Mouse (Mus musculus) myocyte (in vitro differentiated cells): ENCODE data around the gene Palmd. TPM values are rescaled to one million over a fixed set of nuclear protein-coding genes. Genes with fewer than 3 reads are reported as not detected.

Source experiments
- H3K27me3 ChIP-seq: one replicate; pipeline ENCODE4 v1.6.1; 2011; ENCODE audit not compliant: control insufficient read depth, insufficient read depth, insufficient read length
- H3K36me3 ChIP-seq: one replicate; pipeline ENCODE4 v1.6.1; 2011; ENCODE audit not compliant: control insufficient read depth, insufficient read depth
- H3K4me2 ChIP-seq: one replicate; pipeline ENCODE4 v1.6.1; 2011; ENCODE audit warnings: low read depth, control low read depth
- H3K4me3 ChIP-seq: one replicate; pipeline ENCODE4 v1.5.1; 2011; ENCODE audit warnings: mild to moderate bottlenecking, control low read depth, moderate library complexity
- H3K79me2 ChIP-seq: one replicate; pipeline ENCODE4 v1.6.1; 2011; ENCODE audit not compliant: control insufficient read depth, insufficient read depth
- H3ac ChIP-seq: one replicate; pipeline ENCODE4 v1.6.1; 2011; ENCODE audit not compliant: control insufficient read depth, insufficient read length
- CEBPB ChIP-seq: IDR thresholded peaks from 2 replicates; pipeline ENCODE4 v1.6.1; 2011; ENCODE audit warnings: mild to moderate bottlenecking, moderate library complexity; ENCODE audit not compliant: poor library complexity, insufficient read depth, severe bottlenecking
- E2F4 ChIP-seq: IDR thresholded peaks from one replicate; pipeline ENCODE4 v1.6.1; 2011; ENCODE audit warnings: mild to moderate bottlenecking, control low read depth, moderate library complexity; ENCODE audit not compliant: insufficient read depth
- MAX ChIP-seq: IDR thresholded peaks from one replicate; pipeline ENCODE4 v1.6.1; 2011; ENCODE audit warnings: low read depth, mild to moderate bottlenecking, control low read depth
- MYOD1 ChIP-seq, 3 experiments: IDR thresholded peaks; one replicate each; pipeline ENCODE4 v1.6.1; 2011; ENCODE audit warnings: control low read depth in 2 of 3, low read depth in 2 of 3, mild to moderate bottlenecking in 2 of 3, moderate library complexity in 1 of 3; ENCODE audit not compliant: insufficient read length in 2 of 3, control insufficient read depth in 1 of 3
- MYOG ChIP-seq, 3 experiments: IDR thresholded peaks; one replicate each; pipeline ENCODE4 v1.6.1; 2011; ENCODE audit warnings: control low read depth in 2 of 3, low read depth in 2 of 3, mild to moderate bottlenecking in 2 of 3; ENCODE audit not compliant: insufficient read length in 2 of 3, control insufficient read depth in 1 of 3, insufficient read depth in 1 of 3
- POLR2A ChIP-seq: IDR thresholded peaks from one replicate; pipeline ENCODE4 v1.6.1; 2011; ENCODE audit warnings: low read depth, mild to moderate bottlenecking, control low read depth, moderate library complexity; ENCODE audit not compliant: insufficient read length
- POLR2AphosphoS2 ChIP-seq: IDR thresholded peaks from one replicate; pipeline ENCODE4 v1.6.1; 2011; ENCODE audit warnings: low read depth, control low read depth; ENCODE audit not compliant: insufficient read length
- REST ChIP-seq: IDR thresholded peaks from one replicate; pipeline ENCODE4 v1.6.1; 2011; ENCODE audit warnings: mild to moderate bottlenecking, control low read depth, moderate library complexity; ENCODE audit not compliant: insufficient read depth, insufficient read length
- SRF ChIP-seq: IDR thresholded peaks from one replicate; pipeline ENCODE4 v1.6.1; 2011; ENCODE audit warnings: low read depth; ENCODE audit not compliant: control insufficient read depth, insufficient read length
- TCF12 ChIP-seq: IDR thresholded peaks from one replicate; pipeline ENCODE4 v1.6.1; 2011; ENCODE audit warnings: mild to moderate bottlenecking, control low read depth; ENCODE audit not compliant: poor library complexity, insufficient read depth, severe bottlenecking
- TCF3 ChIP-seq: IDR thresholded peaks from one replicate; pipeline ENCODE4 v1.6.1; 2011; ENCODE audit warnings: low read depth, control low read depth; ENCODE audit not compliant: insufficient read length
- USF1 ChIP-seq: IDR thresholded peaks from one replicate; pipeline ENCODE4 v1.6.1; 2011; ENCODE audit warnings: low read depth, mild to moderate bottlenecking, control low read depth, moderate library complexity
- polyA plus RNA-seq: library from polyadenylated mRNA; unstranded; fragments of >200 nt; fragmentation: generic; extraction: Trizol; gene quantifications from one replicate; pipeline ENCODE4 v1.2.1, GENCODE M21; 2012; ENCODE audit warnings: missing spikeins

The Palmd gene
- polyA plus RNA-seq, 1 experiment, result 0.36 TPM

DNA sequence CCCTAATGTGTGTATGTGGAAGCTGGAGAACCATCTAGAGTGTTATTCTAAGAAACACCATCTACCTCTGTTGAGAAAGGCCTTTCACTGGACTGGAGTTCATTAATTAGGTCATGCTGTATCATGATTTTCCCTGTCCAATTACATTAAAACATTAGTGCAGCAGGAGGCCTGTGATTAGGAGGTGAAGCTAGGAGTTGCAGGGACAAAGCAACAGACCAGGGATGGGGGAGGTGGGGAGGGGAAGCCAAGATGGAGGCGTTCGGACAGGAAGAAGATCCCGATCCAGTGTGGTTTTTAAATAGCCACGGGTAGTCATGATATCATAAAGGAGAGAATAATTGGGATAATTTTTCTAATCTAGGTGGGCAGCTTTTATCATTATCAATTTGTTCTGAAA is 51.8 kb downstream of the Palmd start:
- Histone ChIP-seq H3K36me3 (no peaks in the 10 kb centered on the region), H3ac (no peak overlapping the region), H3K27me3 (no peaks in the 10 kb centered on the region), H3K4me3 (no peak overlapping the region), H3K79me2 (no peaks in the 10 kb centered on the region), H3K4me2 (no peak overlapping the region)
- TF ChIP-seq E2F4 (no peak), CEBPB (no peak), REST (no peak), MAX (no peak), MYOD1 (IDR thresholded peaks at IDR 0.05; ENCODE audit: control insufficient read depth in 1 of 3, insufficient read length in 2 of 3, low read depth in 2 of 3) (no peak), MYOG (IDR thresholded peaks at IDR 0.05; ENCODE audit: control insufficient read depth in 1 of 3, insufficient read depth in 1 of 3, insufficient read length in 2 of 3, low read depth in 2 of 3) (no peak), USF1 (no peak), SRF (no peak), POLR2A (no peak), TCF12 (no peak), POLR2AphosphoS2 (no peak), TCF3 (no peak)

DNA sequence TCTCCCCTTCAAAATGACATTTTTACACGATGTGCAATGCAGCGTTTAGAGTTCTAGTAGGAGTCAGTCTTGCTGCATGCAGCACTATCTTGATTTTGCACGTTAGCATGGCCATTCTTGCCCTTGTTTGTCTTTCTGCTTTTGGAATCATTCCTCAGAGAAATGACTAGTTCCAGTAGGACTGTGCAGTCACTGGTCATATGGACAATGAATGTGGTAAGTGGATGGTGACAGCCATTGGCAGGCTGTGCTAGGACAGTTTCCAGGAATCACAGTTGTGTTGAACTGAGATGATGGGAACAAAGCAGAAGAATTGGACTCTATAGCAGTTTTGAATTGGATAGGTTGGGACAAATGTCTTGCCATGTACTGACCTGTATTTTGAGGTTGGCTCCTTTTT is 53.9 kb downstream of the Palmd start:
- TF ChIP-seq SRF (no peak), POLR2AphosphoS2 (no peak), POLR2A (no peak), TCF3 (no peak), MYOD1 (IDR thresholded peaks at IDR 0.05; ENCODE audit: control insufficient read depth in 1 of 3, insufficient read length in 2 of 3, low read depth in 2 of 3) (no peak), TCF12 (no peak), REST (no peak), USF1 (no peak), CEBPB (no peak), MAX (no peak), MYOG (IDR thresholded peaks at IDR 0.05; ENCODE audit: control insufficient read depth in 1 of 3, insufficient read depth in 1 of 3, insufficient read length in 2 of 3, low read depth in 2 of 3) (no peak), E2F4 (no peak)

DNA sequence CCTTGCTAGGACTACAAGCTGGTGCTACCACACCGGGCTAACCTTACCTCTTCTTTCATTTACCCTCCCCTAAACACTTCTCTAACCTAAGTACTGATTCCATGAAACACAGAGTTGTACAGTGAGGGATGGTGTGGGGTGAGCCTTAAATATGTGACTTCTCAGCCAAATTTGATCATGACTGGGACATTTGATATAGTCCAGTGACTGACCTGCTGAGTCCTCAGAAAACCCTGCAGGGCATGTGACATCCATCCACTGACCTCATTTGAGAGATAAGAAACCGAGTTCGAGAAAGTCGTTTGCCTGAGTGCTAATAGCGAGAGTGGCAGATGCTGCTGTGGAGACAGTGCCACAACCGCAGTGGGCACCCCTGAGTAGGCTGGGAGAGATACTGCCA is 54.4 kb downstream of the Palmd start:
- no peaks in the 10 kb centered on the region for H3K27me3 ChIP-seq
- H3K79me2 ChIP-seq, result no peaks in the 10 kb centered on the region
- no peak overlapping the region for H3K4me2 ChIP-seq
- TF ChIP-seq POLR2A (no peak), MAX (no peak), CEBPB (no peak), REST (no peak), E2F4 (no peak), POLR2AphosphoS2 (no peak), TCF3 (no peak), MYOG (IDR thresholded peaks at IDR 0.05; ENCODE audit: control insufficient read depth in 1 of 3, insufficient read depth in 1 of 3, insufficient read length in 2 of 3, low read depth in 2 of 3) (no peak), USF1 (no peak), MYOD1 (IDR thresholded peaks at IDR 0.05; ENCODE audit: control insufficient read depth in 1 of 3, insufficient read length in 2 of 3, low read depth in 2 of 3) (no peak), SRF (no peak), TCF12 (no peak)
- H3K36me3 ChIP-seq, result no peaks in the 10 kb centered on the region
- H3K4me3 ChIP-seq, result no peak overlapping the region
- no peak overlapping the region for H3ac ChIP-seq

More for the DNA sequence above, 53.9 kb downstream of the Palmd start:
- H3K4me3 ChIP-seq, result no peak overlapping the region
- H3ac ChIP-seq, result no peak overlapping the region
- no peaks in the 10 kb centered on the region for H3K27me3 ChIP-seq
- H3K4me2 ChIP-seq, result no peak overlapping the region
- H3K36me3 ChIP-seq, result no peaks in the 10 kb centered on the region
- no peaks in the 10 kb centered on the region for H3K79me2 ChIP-seq

DNA sequence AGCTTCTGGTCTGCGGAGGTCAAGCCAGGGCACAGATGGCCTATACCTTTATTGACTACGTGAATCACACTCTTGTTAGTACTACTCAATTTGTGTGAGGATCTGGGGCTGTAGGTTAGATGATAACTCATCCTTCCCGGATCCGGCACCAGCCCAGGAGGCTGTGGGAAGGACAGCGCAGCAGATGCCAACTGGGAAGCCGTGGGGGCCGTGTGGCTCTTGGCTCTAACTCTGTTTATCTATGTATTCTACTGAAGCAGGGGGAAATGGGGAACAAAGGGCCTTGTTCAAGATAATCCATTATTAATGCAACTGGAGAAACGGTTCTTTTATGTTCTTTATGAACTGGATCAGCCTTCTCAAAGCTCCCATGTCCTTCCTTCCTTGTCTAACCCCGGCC is 62.2 kb downstream of the Palmd start:
- H3ac ChIP-seq, result no peak overlapping the region
- no peak overlapping the region for H3K4me3 ChIP-seq
- H3K27me3 ChIP-seq, result no peaks in the 10 kb centered on the region
- H3K36me3 ChIP-seq, result peaks cover 12% of the 10 kb centered on the region
- H3K79me2 ChIP-seq, result no peaks in the 10 kb centered on the region
- no peak for TF ChIP-seq TCF3
- TF ChIP-seq SRF, result no peak
- TF ChIP-seq USF1, result no peak
- TF ChIP-seq POLR2AphosphoS2, result no peak
- H3K4me2 ChIP-seq, result peak overlapping the region; percentile 85

DNA sequence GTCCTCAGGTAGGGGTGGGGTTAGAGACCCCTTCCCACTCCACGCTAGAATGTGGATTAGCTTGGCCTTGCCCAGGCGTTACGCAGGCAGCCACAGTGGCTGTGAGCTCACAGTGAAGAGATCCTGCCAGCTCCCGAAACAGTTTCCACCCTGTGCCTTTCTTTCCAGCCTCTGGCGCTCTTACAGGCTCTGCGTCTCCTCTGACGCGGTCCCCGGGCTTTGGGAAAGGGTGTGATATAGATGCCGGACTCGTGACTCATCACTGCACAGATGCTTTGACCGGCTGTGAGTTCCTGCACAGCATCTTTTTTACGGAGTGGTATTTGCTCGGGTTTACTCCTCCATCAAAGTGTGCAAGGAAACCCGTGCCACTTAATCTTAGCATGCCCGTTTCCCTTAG is 62.9 kb downstream of the Palmd start:
- TF ChIP-seq E2F4 (no peak), POLR2A (peak; percentile 57), MYOD1 (IDR thresholded peaks at IDR 0.05; ENCODE audit: control insufficient read depth in 1 of 3, insufficient read length in 2 of 3, low read depth in 2 of 3) (peak in 2 of 3 experiments; percentile 73 to 76), POLR2AphosphoS2 (peak; percentile 32), MAX (no peak), USF1 (peak; percentile 13), CEBPB (no peak), TCF3 (no peak), TCF12 (peak; percentile 27), REST (no peak), MYOG (IDR thresholded peaks at IDR 0.05; ENCODE audit: control insufficient read depth in 1 of 3, insufficient read depth in 1 of 3, insufficient read length in 2 of 3, low read depth in 2 of 3) (peak in 2 of 3 experiments; percentile 18 to 81), SRF (no peak)
- H3ac ChIP-seq, result no peak overlapping the region
- H3K4me2 ChIP-seq, result peak overlapping the region; percentile 85
- H3K36me3 ChIP-seq, result peaks cover 12% of the 10 kb centered on the region
- H3K79me2 ChIP-seq, result no peaks in the 10 kb centered on the region
- H3K27me3 ChIP-seq, result no peaks in the 10 kb centered on the region
- H3K4me3 ChIP-seq, result no peak overlapping the region
